Mouse (Mus musculus): Measurements from ENCODE around the gene Lrp10.

Gene Lrp10

DNA sequence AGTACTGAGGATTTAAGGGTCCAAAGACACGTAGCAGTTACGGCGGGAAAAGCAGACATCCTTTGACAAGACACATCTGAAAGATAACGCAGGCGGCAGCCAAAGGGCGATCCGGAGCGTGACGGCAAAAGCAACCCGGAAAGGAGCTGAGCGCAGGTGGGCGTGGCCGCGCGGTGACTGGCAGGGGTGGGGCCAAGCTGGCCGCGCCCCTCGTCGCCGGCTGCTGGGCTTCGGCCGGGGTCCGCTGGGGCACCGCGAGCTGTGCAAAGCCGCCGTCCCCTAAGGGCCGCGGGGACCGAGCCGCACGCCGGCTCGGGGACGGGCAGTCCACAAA is at the start of gene Lrp10:
Gene Lrp10 (plus strand): TSS at position 179 of the 334 bp plus-strand sequence.
- peak; percentile 82 for ATAC-seq (ENCODE audit: insufficient number of reproducible peaks, low FRiP score, low TSS enrichment)

DNA sequence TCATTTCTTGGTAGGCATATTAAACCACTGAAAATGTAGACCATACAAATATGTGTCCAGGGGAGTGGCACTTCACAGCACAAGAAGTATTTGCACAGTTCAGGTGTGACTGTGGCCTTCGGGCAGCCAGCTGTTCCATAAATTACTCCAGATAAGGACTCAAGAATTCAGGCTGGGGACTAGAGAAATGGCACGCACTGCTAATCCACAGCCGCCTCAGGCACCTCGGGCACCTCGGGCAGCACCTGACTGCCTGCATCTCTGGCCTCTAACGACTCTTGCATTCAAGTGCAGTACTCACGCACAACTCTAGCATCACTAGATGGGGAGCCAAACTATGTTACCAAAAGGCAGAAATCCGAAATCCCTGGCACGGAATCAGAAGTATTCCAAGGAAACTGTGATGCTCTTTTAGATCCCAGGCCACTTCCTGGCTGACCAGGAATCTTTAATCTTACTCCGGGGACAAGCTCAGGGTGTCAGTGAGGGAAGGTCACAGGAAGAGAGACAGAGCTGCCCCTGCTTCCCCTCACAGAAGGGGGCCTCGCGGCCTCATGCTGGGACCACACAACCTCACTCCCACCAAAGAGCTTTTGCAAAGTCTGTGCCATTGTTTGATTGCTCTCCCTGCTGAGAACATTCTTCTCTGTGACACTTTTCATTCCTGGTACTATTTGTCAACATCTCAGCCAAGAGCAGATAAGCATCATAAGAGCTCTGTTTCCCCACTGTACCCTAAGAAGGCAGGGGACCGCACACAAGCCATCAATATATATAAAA is 48.5 kb upstream of the Lrp10 start:
- ATAC-seq (ENCODE audit: insufficient number of reproducible peaks, low FRiP score, low TSS enrichment): no peak

DNA sequence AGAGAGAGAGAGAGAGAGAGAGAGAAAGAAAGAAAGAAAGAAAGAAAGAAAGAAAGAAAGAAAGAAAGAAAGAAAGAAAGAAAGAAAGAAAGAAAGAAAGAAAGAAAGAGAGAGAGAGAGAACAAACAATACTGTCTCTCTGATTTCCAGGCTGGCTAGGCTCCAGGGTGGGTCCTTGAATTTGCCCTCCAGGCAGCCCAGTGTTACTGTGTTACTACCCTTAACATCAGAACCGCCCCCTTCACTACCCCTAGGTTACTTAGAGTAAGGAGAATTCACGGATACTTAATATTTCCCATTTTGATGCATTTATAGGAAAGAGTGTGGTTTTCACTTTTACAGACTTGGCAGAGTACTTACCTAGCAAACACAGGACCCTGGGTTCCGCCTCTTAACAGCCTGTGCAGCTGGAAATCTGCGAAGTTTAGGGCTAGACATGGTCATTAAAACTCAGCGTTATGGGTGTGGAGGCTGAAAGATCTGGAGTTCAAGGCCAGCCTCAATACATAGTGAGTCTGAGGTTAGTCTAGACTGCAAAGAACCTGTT is 47.6 kb upstream of the Lrp10 start:
- no peak for ATAC-seq (ENCODE audit: insufficient number of reproducible peaks, low FRiP score, low TSS enrichment)

DNA sequence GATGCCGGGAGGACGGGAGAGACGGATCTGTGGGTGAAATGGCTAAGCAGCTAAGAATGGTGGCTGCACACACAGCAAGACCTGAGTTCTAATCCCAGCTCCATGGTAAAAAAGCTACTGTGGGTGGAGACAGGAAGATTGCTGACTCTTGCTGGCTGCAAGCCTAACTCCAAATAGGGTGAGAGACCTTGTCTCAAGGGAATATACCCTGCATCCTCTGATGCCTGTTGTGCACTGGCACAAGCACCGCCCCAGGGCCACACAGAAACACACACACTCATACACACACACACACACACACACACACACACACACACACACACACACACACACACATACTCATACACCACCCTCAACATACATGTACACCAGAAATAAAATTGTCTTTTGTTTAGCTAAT is 47.1 kb upstream of the Lrp10 start:
- no peak for ATAC-seq (ENCODE audit: insufficient number of reproducible peaks, low FRiP score, low TSS enrichment)

DNA sequence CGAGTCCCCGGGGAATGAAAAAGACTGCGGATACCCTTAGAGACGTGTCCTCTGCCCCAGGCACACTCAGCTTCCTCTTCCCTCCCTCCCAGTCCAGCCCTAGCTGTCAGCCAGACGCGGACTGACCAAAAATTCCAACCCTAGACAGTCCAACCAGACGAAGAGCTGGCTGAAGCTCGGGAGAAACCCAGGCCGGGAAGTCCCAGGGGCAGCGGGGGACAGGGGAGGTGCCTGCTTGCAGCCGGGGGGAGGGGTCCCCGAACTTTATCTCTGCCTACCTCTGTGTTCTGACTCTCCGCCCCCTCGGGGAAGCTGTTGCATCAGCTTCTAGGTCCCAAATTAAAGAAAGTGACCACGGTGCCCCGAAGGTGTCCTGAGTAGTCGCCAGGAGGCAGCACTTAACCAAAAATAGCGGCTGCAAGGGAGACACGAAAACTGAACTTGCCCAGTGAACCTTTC is 46.3 kb upstream of the Lrp10 start, which contains the start of gene Slc7a7:
Gene Slc7a7 (minus strand): TSS at position 158 of the 459 bp plus-strand sequence.
- no peak for ATAC-seq (ENCODE audit: insufficient number of reproducible peaks, low FRiP score, low TSS enrichment)

DNA sequence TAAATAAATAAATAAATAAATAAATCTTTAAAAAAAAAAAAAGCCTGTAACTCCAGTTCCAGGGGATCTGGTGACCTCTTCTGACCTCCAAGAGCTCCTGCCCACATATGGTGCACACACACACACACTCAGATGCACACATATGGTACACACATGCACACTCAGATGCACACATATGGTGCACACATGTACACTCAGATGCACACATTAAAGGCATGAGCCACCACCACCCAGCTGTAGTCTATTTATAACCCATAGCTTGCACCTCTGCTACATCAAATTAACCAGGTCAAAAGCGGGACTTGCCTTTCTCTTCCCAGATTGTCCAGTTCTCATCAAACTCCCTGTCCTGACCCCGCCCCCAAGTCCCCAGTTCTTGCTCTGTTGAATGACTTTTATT is 42.9 kb upstream of the Lrp10 start:
- no peak for ATAC-seq (ENCODE audit: insufficient number of reproducible peaks, low FRiP score, low TSS enrichment)

DNA sequence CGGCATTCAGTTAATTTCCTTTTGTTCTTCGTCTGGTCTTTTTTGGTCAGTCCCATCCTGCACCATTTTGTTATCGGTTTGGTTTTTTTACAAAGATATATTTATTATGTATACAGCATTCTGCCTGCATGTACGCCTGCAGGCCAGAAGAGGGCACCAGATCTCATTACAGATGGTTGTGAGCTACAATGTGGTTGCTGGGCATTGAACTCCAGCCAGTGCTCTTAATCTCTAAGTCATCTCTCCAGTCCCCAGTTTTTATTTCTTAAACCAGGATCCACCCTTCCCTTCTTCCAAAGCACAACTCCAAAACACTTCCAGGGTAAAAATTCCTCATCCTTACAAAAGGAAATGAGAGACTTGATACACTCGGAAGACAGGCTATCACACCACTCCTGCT is 40.5 kb upstream of the Lrp10 start:
- ATAC-seq (ENCODE audit: insufficient number of reproducible peaks, low FRiP score, low TSS enrichment): no peak

DNA sequence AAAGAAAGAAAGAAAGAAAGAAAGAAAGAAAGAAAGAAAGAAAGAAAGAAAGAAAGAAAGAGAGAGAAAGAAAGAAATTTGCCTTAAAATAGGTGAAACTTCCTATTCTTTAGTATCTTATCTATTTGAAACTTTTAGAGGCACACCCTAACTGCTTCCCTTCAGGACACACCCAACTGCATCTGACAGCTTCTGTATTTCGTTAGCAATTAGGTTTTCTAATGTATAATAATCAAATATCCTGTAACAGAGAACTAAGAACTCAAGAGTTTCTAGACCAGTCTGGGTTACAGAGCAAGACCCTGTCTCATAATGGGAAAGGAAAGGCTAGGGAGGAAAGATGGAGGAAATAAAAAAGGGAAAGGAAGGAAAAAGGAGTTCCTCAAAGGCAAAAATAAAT is 39.3 kb upstream of the Lrp10 start:
- ATAC-seq (ENCODE audit: insufficient number of reproducible peaks, low FRiP score, low TSS enrichment): no peak

DNA sequence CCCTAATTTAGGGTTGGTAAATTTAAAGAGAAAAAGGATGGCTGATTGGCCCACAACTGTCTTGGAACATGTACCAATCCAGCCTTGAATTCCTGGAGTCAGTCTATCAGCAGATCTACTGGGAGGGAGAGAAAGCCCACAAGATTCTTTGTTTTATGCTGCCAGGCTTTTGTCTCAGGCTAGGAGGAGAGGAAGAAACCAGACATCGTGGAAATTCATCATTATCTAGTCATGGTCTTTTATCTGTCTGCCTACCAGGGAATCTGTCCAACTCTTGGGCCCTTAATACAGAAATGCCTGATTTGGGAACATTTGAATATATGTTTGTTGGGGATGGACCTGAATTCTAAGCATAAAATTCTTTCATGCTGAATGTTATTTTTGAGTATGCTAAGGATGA is 38.4 kb upstream of the Lrp10 start:
- ATAC-seq (ENCODE audit: insufficient number of reproducible peaks, low FRiP score, low TSS enrichment): no peak

DNA sequence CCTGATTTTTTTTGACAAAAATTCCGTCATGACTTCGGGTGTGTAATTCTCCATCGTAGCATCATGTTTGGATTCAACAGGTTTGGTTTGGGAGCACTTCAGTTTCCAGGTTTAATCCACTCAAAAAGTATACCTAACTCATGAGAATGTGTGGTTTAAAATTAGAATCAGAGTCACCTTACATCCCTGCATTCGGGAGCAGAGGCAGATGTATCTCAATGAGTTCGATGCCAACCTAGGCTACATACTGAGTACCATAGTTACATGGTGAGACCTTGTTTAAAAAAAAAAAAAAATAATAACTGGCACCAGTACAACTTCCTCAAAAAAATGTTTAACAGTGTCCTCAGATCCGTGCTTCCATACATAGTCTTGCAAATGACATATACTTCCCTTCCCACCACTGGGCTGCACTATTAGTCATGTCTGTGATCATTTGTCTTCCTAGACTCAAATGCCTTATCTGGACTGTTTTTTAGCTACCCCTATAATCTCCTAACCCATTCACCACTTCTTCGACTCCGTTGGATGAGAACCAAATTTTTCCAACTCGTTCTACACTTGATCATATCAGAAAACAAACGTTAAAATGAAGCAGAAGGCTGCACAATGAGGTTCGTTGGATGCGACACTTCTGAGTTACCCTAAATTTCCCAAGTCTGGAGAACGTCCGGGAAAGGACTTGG is 37.8 kb upstream of the Lrp10 start:
- 0 out of 2 replicates have a peak, but pooled peaks have one; percentile 5 for ATAC-seq (ENCODE audit: insufficient number of reproducible peaks, low FRiP score, low TSS enrichment)

DNA sequence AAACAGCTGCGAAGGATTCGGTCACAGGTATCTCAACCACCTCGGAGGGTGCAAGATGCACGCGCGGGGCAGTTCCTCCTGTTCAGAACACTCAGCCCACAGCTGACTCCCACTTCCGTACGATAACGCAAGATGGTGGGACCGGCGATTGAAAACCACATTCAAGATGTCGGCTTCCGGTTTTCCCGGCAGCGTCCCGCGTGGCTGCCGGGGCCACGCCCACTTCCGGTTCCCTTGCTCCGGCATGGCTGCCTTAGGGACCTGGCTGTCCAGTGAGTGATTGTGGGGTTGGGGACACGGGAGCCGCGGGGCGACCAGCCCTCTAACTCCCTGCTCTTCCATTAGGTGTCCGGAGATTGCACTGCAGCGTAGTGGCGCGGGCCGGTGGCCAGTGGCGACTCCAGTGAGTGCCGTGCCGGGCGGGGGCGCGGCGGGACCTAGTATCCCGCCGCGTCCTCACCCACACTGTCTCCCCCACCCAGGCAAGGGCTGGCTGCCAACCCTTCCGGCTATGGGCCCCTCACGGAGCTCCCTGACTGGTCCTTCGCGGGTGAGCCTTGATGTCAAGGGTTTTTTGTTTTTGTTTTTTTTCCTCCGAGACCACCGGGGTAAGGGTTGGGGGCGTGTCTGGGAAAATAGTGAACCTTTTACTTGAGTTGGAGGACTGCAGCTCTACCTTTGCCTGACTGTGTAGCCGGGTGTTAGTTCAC is 37.1 kb upstream of the Lrp10 start, which contains the start of gene Mrpl52:
Gene Mrpl52 (plus strand): TSS at position 221 of the 710 bp plus-strand sequence.
- ATAC-seq (ENCODE audit: insufficient number of reproducible peaks, low FRiP score, low TSS enrichment): peak; percentile 90

DNA sequence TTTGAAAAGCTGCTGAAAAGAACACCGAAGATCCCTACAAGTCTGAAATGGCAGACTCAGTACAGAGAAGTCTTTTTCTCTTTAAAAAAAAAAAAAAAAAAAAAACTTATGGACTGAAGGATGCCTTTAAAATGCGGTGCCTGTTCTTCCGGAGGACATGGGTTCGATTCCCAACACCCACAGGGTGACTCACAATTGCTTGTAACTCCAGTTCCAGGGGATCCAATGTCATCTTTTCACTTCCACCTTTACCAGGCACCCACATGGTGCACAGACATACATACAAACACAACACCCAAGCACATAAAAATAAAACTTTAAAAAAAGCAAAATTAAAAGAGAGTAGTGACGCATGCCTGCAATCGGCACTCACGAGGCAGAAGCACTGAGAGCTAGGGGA is 36.2 kb upstream of the Lrp10 start:
- ATAC-seq (ENCODE audit: insufficient number of reproducible peaks, low FRiP score, low TSS enrichment): no peak

DNA sequence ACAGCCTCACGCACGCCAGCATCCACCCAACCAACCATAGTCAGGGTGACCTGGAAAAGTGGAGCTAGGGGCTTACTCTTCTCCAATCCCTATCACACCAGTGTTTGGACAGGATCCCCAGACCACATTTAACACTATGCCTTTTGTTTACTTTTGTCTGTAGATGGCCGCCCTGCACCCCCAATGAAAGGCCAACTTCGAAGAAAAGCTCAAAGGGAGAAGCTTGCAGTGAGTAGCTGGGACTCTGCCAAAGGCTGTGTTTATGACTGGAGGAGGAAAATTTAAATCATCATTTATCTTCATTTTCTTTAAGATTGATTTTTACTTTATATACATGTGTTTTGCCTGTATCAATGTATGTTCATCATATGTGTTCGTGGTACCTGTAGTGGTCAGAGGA is 35.5 kb upstream of the Lrp10 start:
- ATAC-seq (ENCODE audit: insufficient number of reproducible peaks, low FRiP score, low TSS enrichment): no peak

DNA sequence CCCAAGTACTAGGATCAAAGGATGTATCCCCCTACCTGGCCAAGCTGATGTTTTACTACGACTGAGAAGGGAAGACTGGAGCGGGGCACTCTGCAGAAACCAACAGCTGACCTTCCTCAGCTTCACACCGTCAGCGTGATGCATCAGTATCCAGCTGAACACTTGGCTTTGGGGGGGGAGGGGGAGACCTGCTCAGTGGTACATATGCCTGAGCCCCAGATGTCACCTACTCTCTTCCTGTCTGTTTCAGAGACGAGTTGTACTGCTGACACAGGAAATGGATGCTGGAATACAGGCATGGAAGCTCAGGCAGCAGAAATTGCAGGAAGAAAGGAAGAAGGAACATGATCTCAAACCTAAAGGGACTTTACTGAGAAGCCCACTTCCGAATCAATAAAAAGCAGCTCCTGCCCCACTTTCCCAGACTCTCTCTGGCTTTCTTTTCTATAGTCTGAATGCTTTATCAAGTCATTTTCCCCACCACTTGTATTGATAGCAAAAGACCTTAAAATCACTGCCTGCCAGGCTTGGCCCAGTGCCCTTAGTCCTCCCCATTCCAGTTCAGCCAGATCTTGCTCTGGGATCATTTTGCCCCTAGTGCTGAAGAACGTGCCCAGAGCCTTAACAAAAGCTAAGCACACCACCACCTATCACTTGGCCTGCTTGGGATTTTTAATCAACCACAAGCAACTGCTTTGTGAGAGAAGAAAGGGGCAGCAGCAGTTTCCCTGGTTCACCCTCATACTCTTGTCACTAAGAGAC is 34.4 kb upstream of the Lrp10 start:
- no peak for ATAC-seq (ENCODE audit: insufficient number of reproducible peaks, low FRiP score, low TSS enrichment)

DNA sequence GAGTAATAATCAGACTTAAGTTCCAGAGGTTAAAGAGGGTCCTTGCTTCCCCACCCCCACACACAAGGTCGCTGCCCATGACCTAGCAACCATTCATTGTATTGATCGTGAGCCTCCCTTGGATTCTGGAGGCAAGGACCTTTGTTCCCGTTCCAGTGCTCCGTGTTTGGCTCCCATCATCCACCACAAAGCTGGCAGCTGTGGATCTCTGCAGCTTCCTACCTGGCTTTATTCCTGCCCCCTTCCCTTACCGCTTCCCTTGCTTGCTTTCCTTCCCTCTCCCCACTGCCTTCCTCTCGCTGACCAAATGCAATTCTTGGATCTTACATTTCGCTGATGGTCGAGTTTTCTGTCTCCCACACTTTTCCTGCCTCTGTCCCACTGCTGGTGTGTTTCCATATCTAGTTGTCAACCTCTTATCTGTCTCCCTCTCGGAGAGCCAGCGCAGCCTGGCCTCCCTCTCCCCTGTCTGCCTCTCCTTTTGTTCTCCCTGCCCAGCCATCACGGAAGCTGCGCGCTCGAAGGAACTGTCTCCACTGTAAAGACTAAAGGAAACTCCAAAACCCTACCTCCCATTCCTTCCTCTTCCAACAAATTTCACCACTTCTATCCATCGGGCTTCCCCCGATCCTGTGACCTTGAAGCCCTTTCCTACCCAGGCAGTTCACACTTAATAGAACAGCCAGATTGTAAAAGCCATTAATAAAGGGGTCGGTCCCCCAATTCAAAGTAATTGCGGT is 33.4 kb upstream of the Lrp10 start:
- no peak for ATAC-seq (ENCODE audit: insufficient number of reproducible peaks, low FRiP score, low TSS enrichment)

DNA sequence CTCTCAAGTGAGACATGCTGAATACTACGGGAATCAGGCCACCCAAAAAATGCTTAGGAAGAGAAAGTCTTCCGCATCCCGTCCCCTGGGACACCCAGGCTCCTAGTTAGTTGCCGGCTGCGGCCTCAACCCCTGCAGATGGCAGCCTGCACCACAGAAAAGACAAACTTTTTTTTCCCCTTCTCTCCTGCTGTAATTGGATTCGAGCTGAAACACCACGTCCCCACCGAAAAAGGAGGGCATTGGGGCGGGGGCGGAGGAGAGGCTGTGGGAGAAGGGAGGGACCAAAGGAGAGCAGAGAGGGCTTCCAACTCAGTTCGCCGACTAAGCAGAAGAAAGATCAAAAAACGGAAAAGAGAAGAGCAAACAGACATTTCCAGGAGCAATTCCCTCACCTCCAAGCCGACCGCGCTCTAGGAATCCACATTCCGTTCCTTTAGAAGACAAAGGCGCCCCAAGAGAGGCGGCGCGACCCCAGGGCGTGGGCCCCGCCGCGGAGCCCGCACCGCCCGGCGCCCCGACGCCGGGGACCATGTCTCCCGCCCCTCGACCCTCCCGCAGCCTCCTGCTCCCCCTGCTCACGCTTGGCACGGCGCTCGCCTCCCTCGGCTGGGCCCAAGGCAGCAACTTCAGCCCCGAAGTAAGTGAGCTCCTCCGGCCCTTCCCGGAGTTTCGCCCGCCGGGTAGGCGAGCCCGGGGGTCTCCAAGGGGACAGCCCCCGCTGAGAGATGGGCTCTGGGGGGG is 32.4 kb upstream of the Lrp10 start, which contains the start of gene Mmp14:
Gene Mmp14 (plus strand): TSS at position 279 of the 744 bp plus-strand sequence.
- no peak for ATAC-seq (ENCODE audit: insufficient number of reproducible peaks, low FRiP score, low TSS enrichment)

DNA sequence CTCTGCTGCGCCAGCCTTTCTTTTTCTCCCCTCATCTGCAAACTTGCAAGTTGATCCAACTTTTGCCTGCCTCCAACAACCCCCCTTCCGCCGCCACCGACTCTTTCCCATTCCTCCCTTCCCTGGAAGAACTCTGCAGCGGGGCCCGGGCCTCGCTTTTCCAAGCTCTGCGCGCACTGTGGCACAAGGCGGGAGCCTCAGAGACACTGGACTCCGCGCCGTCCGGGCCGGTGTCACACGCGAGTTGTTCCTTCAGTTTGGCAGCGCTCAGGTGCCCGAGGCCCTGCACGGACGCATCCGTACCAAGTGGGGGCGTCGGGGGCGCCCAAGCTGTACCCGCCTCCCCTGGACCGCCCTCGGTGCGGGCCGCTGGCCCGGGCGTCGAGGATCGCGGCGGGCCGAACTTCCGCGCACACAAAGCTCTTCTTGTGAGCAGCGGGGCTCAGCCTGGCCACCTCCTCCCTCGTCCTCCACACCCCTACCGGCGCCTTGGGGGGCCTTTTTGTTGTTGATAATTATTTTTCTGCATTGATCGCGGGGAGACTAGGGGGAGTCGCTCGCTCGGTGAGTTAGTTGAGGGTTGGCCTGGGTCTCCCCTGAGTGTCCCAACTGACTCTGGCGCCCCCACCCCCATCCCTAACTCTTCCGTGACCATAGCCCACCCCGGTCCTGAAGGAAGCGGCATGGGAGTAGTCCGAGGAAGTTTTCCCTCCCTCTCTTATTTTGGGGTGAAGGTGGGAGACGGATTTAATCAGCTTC is 31.7 kb upstream of the Lrp10 start:
- ATAC-seq (ENCODE audit: insufficient number of reproducible peaks, low FRiP score, low TSS enrichment): no peak

All from cerebellum, adult (tissue).